Mouse (Mus musculus) left cerebral cortex, adult 18-20 months (tissue): ENCODE results near the gene Emilin2. TPM values are rescaled to one million over a fixed set of nuclear protein-coding genes. Genes with fewer than 3 reads are reported as not detected.

Experiments
- DNase-seq, 2 experiments: peaks; one replicate each; pipeline ENCODE4 v3.0.0; 2021 to 2022; ENCODE audit warnings: low spot score in 2 of 2, mixed read lengths in 1 of 2
- total RNA-seq, 2 experiments: library from RNA; stranded (reverse); gene quantifications; 2 replicates each; pipeline ENCODE4 v1.2.3; 2021

Gene Emilin2
- total RNA-seq, 2 experiments from 2014 or later: 2.7 to 2.8 TPM

- no peak for DNase-seq
Observed at GRCm38 (mm10) chr17:71206136-71206893, 105.5 kb downstream of the Emilin2 start.

DNA sequence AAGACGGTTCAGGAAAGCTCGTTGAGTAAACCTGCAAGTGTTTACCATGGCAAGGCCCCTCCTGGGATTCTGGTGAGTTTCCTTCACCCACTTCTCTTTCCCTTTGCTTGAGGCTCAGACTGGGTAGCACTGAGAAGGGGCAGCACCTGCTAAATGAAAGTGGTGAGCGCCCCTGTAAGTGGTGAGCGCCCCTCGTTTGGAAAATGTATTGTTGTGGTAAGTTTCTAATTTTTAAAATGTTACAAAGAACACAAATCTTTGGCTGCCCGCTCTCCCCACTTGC is 107.0 kb downstream of the Emilin2 start:
- DNase-seq: no peak

GRCm38 (mm10) chr17:71203998-71204808 is 107.6 kb downstream of the Emilin2 start:
- DNase-seq: no peak

Other genes starting within 250 kb of the Emilin2 start
- 10 to 100 TPM; 77.7 to 89.3 TPM for gene Lpin2, start 129.4 kb downstream of the Emilin2 start, total RNA-seq
- gene Gm4707, start 147.9 kb upstream of the Emilin2 start, total RNA-seq: 1 to 10 TPM in 1 of 2 experiments, under 1 TPM in 1; 0.61 to 2.5 TPM
- 10 to 100 TPM; 29.2 to 33.0 TPM for gene Smchd1, start 163.4 kb upstream of the Emilin2 start, total RNA-seq
- gene Ndc80, start 214.9 kb upstream of the Emilin2 start, total RNA-seq: under 1 TPM in 1 of 2 experiments, not detected in 1; 0.21 TPM
- 1 to 10 TPM; 2.2 to 2.6 TPM for gene Spdya, start 240.1 kb upstream of the Emilin2 start, total RNA-seq